Comparison of ENCODE assay signal across 14 mouse cellular contexts in the genomic region with DNA sequence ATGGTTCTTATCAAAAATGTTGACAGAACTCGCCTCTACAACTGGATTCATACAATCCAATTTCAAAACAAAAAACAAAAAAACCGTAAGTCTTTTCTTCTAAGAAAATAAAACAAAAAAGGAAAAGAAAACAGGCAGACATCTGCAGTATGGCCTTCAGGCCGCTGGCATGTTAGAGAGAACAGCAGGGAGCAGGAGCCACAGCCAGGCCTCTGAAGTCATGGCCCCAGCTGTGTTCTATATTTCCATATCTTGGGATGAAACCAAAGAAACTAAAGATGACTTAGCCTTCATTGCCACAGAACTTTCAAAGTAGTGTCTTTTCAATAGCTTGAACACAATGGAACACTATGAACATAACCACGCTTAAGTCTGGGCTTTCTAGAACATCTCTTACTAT. TPM values are rescaled to one million over a fixed set of nuclear protein-coding genes. Genes with fewer than 3 reads are reported as not detected.
DNase-seq lines count a peak whose midpoint lies in the region.
"Had no signal": no experiment of that assay in that cellular context is flagged by ENCODE, and none has a peak within 500 bp of the region (broad histone marks: within the 10 kb centered on the region; RNA-seq: fewer than 3 reads in every experiment).

No protein-coding gene starts in this region.

- intact Hi-C loops in heart, postnatal 10 days (cut with DNase I) = no loop called here
- intact Hi-C loops in heart, postnatal 36 days (cut with DNase I) = no loop called here
- intact Hi-C loops in left cerebral cortex, postnatal 4 days (cut with DNase I) = no loop called here
- intact Hi-C loops in left cerebral cortex, postnatal 25 days (cut with DNase I) = no loop called here

- peak; percentile 32 to 35 for DNase-seq in heart, postnatal 10 days
- DNase-seq in heart, postnatal 36 days = no peak
- DNase-seq in left cerebral cortex, postnatal 4 days = peak; percentile 37
- DNase-seq in left cerebral cortex, postnatal 25 days (ENCODE audit: low spot score in 2 of 2) = no peak
- DNase-seq in MN1 (ENCODE audit: low spot score) = peak; percentile 1
- DNase-seq in embryo, embryonic 11 days = peak; percentile 29
- DNase-seq in ovary, postnatal 10 days (ENCODE audit: low spot score) = no peak
- DNase-seq: B cell, adult 2 months; cerebellum, adult 18-20 months; kidney, adult 11 months; layer of hippocampus, postnatal 36 days; right cerebral cortex, adult 18-20 months; right cerebral cortex, postnatal 4 days; thymus, postnatal 14 days had no signal

RNA-seq across cellular contexts. Expression of a gene that starts 31.2 kb away (rescaled TPM):
- total RNA-seq in heart, postnatal 10 days (2021) = 10 to 100 TPM; 49.8 to 55.1 TPM
- 10 to 100 TPM; 85.1 to 91.6 TPM for total RNA-seq in heart, postnatal 36 days (2021)
- 10 to 100 TPM in 1 of 2 experiments, 1 to 10 TPM in 1; 8.6 to 11.1 TPM for total RNA-seq in left cerebral cortex, postnatal 4 days (2021)
- total RNA-seq in left cerebral cortex, postnatal 25 days (2021) = 10 to 100 TPM; 26.7 to 28.7 TPM

Comparison
In these comparisons a context has a peak if more than half of its experiments do, and no peak if none do; other contexts are left out.
1. DNase-seq: peak in heart, postnatal 10 days (2 of 2), left cerebral cortex, postnatal 4 days (single experiment), MN1 (single experiment) and embryo, embryonic 11 days (single experiment); none in heart, postnatal 36 days (0 of 2), left cerebral cortex, postnatal 25 days (0 of 2) and ovary, postnatal 10 days (single experiment).